Mouse (Mus musculus) testis, adult 2 months (tissue): ENCODE measurements around the gene Duox2.
"Not testable (repeated sequence)": the region's sequence is repeated elsewhere in the genome, so short reads cannot be mapped to it uniquely, and the experiment has no call there.

ENCODE experiments used
- CTCF ChIP-seq: fragments of 200-500 bp; IDR thresholded peaks from 2 replicates; pipeline ENCODE4 v1.5.1; 2012; ENCODE audit warnings: low read depth, mild to moderate bottlenecking, inconsistent platforms, low read length, moderate library complexity; ENCODE audit not compliant: control insufficient read depth, insufficient read depth, insufficient replicate concordance
- POLR2A ChIP-seq: fragments of 200-500 bp; IDR thresholded peaks from 2 replicates; pipeline ENCODE4 v1.6.1; 2012; ENCODE audit warnings: low read depth, mild to moderate bottlenecking, inconsistent platforms, low read length, moderate library complexity; ENCODE audit not compliant: control insufficient read depth

- TF ChIP-seq CTCF, POLR2A: not testable (repeated sequence)
Observed at GRCm38 (mm10) chr2:122330317-122330716, 32.1 kb upstream of the Duox2 start.
